Mouse (Mus musculus): ENCODE measurements around the gene Phyhd1.

DNA sequence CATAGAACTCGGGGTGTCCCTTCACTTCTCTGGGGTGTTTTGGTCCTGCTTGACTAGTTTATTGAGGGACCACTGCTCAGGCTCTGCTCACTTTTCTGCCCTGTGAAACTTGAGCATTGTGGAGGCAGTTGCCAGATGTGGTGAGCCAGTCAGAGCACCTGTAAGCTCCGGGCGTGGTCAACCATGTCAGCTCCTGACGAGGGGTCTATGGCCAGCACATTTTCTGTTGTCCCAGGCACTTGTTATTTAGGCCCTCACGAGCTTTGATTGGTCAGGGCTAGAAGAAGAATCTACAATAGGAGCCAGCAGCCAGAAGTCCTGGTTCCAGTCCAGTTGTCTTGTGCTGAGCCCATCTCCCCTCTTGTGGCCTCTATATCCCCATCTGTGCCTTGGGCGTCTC is 2.2 kb upstream of the Phyhd1 start:
- TF ChIP-seq CTCF (IDR thresholded peaks at IDR 0.05; ENCODE audit: low read depth, low read length) (no peak), EP300 (IDR thresholded peaks at IDR 0.05; ENCODE audit: insufficient read depth, low read depth, low read length) (no peak)

Measured in ES-Bruce4 (cell line).